Comparison of ENCODE assay signal across 8 mouse cellular contexts in the genomic region with DNA sequence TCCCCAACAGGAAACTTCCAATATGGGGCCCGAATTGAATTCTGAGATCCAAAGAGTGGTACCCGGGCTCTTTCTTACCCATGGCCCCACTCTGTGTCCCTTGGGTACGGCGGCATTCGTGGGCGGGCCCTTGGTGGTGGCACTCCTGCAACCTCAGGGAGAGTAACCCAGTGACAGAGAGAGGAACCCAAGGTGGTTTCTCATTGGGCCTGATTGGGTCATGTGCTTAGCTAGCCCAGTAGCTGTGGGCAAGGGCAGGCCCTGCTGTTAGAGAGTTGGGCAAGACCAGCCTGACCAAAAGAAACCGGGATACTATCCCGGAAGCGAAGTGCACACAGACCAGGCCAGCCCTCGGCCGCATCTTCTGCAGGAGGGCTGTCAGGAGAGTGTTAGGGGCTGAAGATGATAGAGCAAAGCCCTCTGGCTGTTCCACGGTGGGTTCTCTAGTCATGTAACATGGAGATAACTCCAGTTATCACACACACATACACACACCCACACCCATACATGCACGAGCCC. TPM values are rescaled to one million over a fixed set of nuclear protein-coding genes. Genes with fewer than 3 reads are reported as not detected.
DNase-seq lines count a peak whose midpoint lies in the region; ATAC-seq lines count a peak whose summit lies in the region.

No protein-coding gene starts in this region.

- H3K9me3 ChIP-seq in embryonic facial prominence, embryonic 10.5 days, result no peaks in the 10 kb centered on the region
- no peaks in the 10 kb centered on the region for H3K9me3 ChIP-seq in heart, embryonic 10.5 days
- H3K9me3 ChIP-seq in lung, embryonic 16.5 days (ENCODE audit: control insufficient read depth, low read length), result no peaks in the 10 kb centered on the region

- peak overlapping the region; percentile 56 for H3K9ac ChIP-seq in lung, embryonic 16.5 days (ENCODE audit: low read length)

- H3K27me3 ChIP-seq in embryonic facial prominence, embryonic 10.5 days (replicated peaks; ENCODE audit: low read depth, poor library complexity, severe bottlenecking), result no peaks in the 10 kb centered on the region
- no peaks in the 10 kb centered on the region for H3K27me3 ChIP-seq in heart, embryonic 10.5 days (ENCODE audit: insufficient read depth, poor library complexity, severe bottlenecking)
- no peaks in the 10 kb centered on the region for H3K27me3 ChIP-seq in lung, embryonic 16.5 days (ENCODE audit: control insufficient read depth, insufficient read depth, low read depth, low read length)

- peak overlapping the region; percentile 88 for H3K27ac ChIP-seq in embryonic facial prominence, embryonic 10.5 days (replicated peaks)
- H3K27ac ChIP-seq in heart, embryonic 10.5 days, result peak overlapping the region; percentile 86
- H3K27ac ChIP-seq in lung, embryonic 16.5 days (ENCODE audit: low read length), result peak overlapping the region; percentile 71

- peak overlapping the region; percentile 43 for H3K4me3 ChIP-seq in embryonic facial prominence, embryonic 10.5 days
- peak overlapping the region; percentile 49 for H3K4me3 ChIP-seq in heart, embryonic 10.5 days
- peak overlapping the region; percentile 28 for H3K4me3 ChIP-seq in lung, embryonic 16.5 days (ENCODE audit: low read length)

- peak; percentile 83 for ATAC-seq in lung, embryonic 16.5 days (ENCODE audit: low read depth)

- peak; percentile 8 for DNase-seq in layer of hippocampus, adult 9-10 months (ENCODE audit: low spot score)
- DNase-seq in layer of hippocampus, postnatal 36 days, result no peak
- DNase-seq in embryonic facial prominence, embryonic 10.5 days (ENCODE audit: low spot score), result peak; percentile 61
- DNase-seq in heart, embryonic 10.5 days (ENCODE audit: low spot score), result peak; percentile 86
- DNase-seq in kidney, adult 8-10 months, result peak; percentile 77 to 83
- peak; percentile 36 for DNase-seq in ovary, postnatal 10 days (ENCODE audit: low spot score)
- no peak for DNase-seq in right cerebral cortex, postnatal 25 days

- H3K4me2 ChIP-seq in lung, embryonic 16.5 days (ENCODE audit: low read depth, low read length), result peak overlapping the region; percentile 47

- H3K36me3 ChIP-seq in embryonic facial prominence, embryonic 10.5 days (replicated peaks), result peaks cover 8% of the 10 kb centered on the region
- H3K36me3 ChIP-seq in heart, embryonic 10.5 days, result peaks cover 16% of the 10 kb centered on the region
- H3K36me3 ChIP-seq in lung, embryonic 16.5 days (ENCODE audit: control insufficient read depth, insufficient read depth, low read length), result peaks cover 4% of the 10 kb centered on the region

- peaks cover 50% of the 10 kb centered on the region for H3K4me1 ChIP-seq in embryonic facial prominence, embryonic 10.5 days
- H3K4me1 ChIP-seq in heart, embryonic 10.5 days, result peaks cover 48% of the 10 kb centered on the region
- H3K4me1 ChIP-seq in lung, embryonic 16.5 days (replicated peaks; ENCODE audit: control insufficient read depth, insufficient read depth, low read length), result peaks cover 29% of the 10 kb centered on the region

- 10% methylated on average over 13 of the region's 13 CpGs for WGBS in embryonic facial prominence, embryonic 10.5 days
- 7% methylated on average over 13 of the region's 13 CpGs for WGBS in heart, embryonic 10.5 days
- 12% methylated on average over 13 of the region's 13 CpGs for WGBS in lung, embryonic 16.5 days

RNA-seq across cellular contexts. Expression of gene Adnp, which starts 36.7 kb away (rescaled TPM):
- total RNA-seq in layer of hippocampus, postnatal 36 days (2021), result 10 to 100 TPM; 84.3 to 90.6 TPM
- polyA plus RNA-seq in embryonic facial prominence, embryonic 10.5 days (2016; fragmentation: Nextera tagmentation; extraction: Ambion mirVana), result 3.4 and 3.5 TPM in 2 replicates
- polyA plus RNA-seq in heart, embryonic 10.5 days (2016; fragmentation: Nextera tagmentation; extraction: Ambion mirVana), result 2.2 and 2.5 TPM in 2 replicates
- polyA plus RNA-seq in lung, embryonic 16.5 days (2015; fragmentation: Nextera tagmentation; extraction: Ambion mirVana), result 1.3 and 1.8 TPM in 2 replicates

RNA-seq across cellular contexts. Expression of gene Gm20716, which starts 59.9 kb away (rescaled TPM):
- total RNA-seq in layer of hippocampus, postnatal 36 days (2021), result 10 to 100 TPM; 30.1 to 34.0 TPM
- 17.9 and 20.7 TPM in 2 replicates for polyA plus RNA-seq in embryonic facial prominence, embryonic 10.5 days (2016; fragmentation: Nextera tagmentation; extraction: Ambion mirVana)
- polyA plus RNA-seq in heart, embryonic 10.5 days (2016; fragmentation: Nextera tagmentation; extraction: Ambion mirVana), result 12.5 and 16.6 TPM in 2 replicates
- 14.7 and 15.3 TPM in 2 replicates for polyA plus RNA-seq in lung, embryonic 16.5 days (2015; fragmentation: Nextera tagmentation; extraction: Ambion mirVana)

Comparison
In these comparisons a context has a peak if more than half of its experiments do, and no peak if none do; other contexts are left out.
1. DNase-seq: peak in layer of hippocampus, adult 9-10 months (single experiment), embryonic facial prominence, embryonic 10.5 days (single experiment), heart, embryonic 10.5 days (single experiment), kidney, adult 8-10 months (2 of 2) and ovary, postnatal 10 days (single experiment); none in layer of hippocampus, postnatal 36 days (0 of 2) and right cerebral cortex, postnatal 25 days (single experiment).
2. Peak in every context shown above with its lines, with median percentiles within 50 percentile points of each other: H3K27ac ChIP-seq and H3K4me3 ChIP-seq.